Mouse (Mus musculus): ENCODE data around the gene Gm20379.

Gene Gm20379

DNA sequence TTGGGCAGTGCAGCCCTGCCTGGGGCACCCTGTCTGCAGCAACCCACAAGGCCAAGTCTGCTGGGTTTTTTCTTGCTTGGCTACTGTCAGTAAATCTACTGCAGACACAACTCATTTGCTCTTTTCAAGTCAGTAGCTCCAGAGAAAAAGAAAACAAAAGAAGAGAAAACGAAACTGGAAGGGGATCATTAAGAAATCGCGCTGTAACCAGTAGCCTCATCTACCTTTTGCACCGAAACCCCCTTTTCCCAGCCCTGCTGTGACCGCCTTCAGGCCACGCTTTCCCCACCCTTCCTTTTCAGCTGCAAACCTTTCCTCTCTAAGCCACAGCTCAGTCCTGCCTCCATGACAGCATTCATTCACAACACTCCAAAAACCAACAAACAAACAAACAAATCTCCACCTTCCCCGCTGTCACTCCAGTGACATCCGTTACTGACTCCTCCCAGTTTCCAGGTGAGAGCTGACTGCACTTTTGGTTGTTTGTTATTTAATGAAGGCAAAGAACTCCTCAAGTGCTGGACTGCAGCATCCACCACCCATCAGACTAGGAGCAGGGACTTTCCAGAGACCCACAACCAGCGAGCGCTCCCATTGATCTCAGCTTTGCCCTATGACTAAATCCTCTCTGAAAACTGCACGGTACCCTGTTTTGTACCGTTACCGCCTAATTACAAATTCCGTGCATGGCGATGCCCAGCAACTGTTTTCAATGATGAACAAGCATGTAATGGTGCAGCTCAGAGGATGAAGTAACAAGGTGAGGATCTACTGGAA is 26.5 kb downstream of the Gm20379 start:
- DNase-seq (ENCODE audit: extremely low spot score, low read depth, low spot score) = no peak

DNA sequence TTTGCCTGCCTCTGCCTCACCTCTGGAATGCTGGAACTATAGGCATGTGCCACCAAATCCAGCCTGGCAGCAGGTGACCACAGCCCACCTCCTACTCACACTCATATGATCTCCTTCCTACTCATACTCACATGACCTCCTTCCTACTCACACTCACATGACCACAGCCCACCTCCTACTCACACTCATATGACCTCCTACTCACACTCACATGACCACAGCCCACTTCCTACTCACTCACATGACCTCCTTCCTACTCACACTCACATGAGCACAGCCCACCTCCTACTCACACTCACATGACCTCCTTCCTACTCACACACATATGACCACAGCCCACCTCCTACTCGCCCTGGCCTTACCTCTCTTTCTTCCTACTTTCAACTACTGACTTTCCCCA is 31.1 kb downstream of the Gm20379 start:
- no peak for DNase-seq (ENCODE audit: extremely low spot score, low read depth, low spot score)

DNA sequence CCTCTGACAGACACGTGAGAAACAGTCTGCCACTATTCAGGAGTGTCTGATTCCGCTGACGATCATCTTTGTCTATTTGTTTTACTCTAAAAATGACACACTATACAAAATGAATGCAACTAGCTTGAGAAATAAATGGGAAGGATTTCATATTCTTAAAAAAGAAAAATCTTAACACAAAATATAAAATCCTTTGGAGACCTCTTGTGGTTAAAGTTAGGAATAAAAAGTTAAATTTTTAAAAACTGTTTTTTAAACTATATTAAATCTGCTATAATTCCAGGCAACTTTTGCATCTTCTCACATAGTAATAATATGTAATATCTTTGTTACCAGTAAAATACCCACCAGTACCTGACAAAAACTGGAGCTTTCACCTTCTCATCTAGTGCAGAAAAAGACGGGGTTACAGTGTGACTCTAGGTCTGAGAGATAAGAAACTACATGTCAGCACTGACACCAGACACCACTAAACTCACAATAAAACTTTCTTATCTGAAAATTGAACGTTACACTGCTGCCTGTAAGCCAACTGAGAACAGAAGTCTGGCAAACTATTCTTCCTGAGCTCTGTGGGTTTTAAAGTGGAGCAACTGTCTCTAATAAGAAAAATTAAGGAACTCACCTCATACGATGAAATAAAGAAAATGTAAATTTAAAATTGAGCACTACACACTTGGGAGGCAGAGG is 32.1 kb downstream of the Gm20379 start:
- no peak for DNase-seq (ENCODE audit: extremely low spot score, low read depth, low spot score)

DNA sequence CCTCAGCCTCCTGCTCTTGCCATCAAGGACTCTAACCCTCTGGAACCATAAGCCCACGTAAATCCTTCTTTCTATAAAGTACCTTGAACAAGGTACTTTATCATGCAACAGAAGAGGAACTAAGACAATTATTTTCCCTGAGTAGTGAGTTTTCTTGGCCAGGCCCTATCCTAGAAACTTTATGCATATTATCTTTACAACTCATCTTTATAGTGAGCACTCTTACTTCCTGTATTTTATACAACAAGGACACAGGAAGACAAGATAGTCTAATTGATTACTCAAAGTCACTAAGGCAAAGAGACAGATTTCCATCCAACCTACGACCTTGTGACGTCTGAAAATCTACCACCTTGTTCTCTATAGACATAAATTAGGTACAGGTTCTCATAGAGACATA is 34.0 kb downstream of the Gm20379 start:
- no peak for DNase-seq (ENCODE audit: extremely low spot score, low read depth, low spot score)

DNA sequence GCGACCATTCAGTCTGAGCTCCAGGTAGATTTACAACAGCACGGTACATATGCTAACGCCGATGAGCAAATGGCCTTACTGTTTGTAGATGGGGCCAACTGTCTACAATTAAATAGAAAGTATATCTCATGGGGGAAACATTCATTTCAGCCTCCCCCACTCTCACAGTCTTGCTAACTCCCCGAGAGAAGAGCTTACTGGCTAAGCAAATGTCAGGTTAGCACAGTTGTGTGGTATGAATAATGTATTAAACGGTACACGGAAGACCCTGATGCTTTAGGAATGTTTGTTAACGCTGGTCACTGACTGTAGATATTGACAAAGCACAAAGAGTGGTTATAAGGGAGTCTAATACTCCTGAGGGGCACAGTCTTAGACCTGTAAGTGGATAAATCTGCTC is 38.3 kb downstream of the Gm20379 start:
- DNase-seq (ENCODE audit: extremely low spot score, low read depth, low spot score) = no peak

DNA sequence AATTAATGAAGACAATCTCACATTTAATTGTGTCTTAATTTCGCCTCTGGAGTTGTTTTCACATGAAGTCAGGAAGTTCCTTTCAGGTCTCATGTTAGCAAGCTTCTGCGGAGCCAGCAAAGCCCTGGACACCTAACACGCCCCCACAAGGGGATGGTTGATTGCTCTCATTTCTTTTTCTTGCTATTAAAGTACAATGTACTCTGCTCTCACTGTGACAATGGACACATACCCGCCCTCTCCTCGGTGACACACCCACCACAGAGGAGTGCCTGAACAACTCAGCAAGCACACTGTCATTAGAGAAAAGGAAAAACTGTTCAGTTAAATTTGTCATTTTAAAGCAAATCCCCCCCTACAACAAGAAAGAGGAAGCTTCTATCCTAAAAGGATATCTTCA is 40.6 kb downstream of the Gm20379 start:
- no peak for DNase-seq (ENCODE audit: extremely low spot score, low read depth, low spot score)

DNA sequence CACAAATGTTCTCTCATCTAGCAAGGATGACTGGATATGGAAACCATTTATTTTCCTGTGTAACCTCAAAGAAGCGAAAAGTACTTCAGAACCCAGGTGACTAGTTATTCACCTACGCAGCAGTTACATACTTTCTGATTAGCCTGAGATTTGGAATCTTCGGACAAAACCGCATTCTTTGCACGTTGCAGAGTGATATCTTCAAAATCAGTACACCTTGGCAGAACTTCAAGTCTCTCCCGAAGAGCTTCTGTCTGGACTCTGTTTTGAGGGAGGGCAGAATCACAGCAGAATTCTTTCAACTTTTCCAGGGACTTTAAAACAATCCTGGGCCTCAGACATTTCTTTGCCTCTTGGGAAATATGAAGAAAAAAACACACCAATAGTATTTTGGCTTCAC is 45.3 kb downstream of the Gm20379 start:
- DNase-seq (ENCODE audit: extremely low spot score, low read depth, low spot score) = no peak

DNA sequence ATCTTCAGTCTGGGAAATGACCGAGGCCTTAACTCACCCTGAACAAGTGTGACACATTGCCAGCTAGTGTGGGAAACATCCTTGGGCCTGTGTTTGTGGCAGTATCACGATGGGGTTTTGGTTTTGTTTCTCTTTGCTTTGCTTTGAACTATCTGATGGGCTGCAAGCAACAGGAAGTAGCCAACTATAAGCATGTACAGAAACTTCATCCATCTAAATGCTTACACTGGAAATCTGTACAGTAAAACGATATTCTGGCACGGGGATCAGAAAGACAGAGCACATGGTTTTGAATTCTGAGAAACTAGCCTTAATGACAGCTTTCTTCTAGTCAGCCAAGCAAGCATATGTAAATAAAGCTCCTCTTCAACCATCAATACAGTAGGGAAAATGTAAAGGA is 48.2 kb downstream of the Gm20379 start:
- no peak for DNase-seq (ENCODE audit: extremely low spot score, low read depth, low spot score)

DNA sequence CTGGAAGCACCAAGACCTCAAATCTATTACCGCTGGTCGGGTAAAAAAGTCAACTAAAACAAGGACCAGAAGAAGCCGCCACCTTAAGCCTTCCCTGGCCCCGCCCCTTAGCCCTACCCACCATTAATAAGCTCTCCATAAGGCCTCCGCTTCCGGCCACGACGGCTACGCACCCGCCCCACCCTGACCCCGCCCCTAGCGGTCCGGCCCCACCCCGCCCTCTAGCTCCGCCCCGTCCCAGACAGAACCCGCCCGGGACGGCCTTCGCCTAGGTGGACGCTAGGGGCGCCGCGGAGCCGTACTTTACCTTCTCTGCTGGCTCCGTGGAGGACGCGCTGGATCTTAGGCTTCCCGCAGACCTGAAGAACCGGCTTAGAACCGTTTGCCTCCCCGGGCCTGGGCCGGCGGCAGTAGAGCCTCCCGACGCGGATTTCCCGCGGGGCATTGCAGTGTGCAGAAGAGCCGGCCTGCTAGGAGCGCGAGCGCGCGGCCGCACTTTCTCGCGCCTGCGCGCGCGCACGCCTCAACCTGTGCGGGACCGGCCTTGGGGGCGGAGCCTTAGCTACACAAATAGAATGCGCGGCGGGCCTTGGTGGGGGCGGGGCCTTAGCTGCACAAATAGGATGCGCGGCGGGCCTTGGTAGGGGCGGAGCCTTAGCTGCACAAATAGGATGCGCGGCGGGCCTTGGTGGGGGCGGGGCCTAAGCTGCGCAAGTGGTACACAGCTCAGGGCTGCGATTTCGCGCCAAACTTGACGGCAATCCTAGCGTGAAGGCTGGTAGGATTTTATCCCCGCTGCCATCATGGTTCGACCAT is 48.9 kb downstream of the Gm20379 start, which contains the start of the genes Dhfr and Msh3:
TSS of gene Dhfr (plus strand) at position 271 of the 816 bp plus-strand sequence.
TSS of gene Msh3 (minus strand) at position 548 of the 816 bp plus-strand sequence.
- DNase-seq (ENCODE audit: extremely low spot score, low read depth, low spot score) = peak; percentile 81

DNA sequence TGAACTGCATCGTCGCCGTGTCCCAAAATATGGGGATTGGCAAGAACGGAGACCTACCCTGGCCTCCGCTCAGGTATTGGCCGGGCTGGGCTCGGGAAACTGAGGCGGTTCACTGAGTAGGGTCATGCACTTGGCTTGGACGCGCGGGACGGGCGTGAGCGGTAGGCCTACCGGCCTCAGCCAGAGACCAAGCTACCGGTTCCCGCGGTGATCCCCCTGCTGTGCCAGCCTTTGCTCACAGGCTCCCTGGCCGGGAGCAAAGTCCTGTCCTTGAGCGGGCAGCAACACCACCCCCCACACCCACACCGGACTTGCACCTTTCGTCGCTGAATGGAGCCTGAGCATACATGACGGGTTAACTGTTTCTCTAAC is 49.5 kb downstream of the Gm20379 start:
- DNase-seq (ENCODE audit: extremely low spot score, low read depth, low spot score) = no peak

DNA sequence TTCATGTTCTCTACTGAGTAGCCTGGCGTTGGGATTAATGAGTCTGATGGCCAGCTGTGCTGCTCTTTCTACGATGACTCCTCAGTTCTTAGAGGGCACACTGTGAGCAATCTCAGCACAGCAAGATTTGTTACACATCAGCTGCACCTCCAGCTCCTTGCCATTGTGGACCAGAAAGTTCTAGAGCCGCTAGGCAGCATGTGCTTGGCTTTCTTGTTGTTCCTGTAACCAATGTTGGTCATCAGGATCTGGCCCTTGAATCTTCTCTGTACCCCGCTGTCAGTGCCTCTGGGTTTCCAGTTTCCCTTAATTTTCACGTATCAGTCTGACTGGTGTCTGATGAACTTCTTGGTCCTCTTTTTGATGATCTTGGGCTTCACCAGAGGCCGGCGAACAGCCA is 50.6 kb downstream of the Gm20379 start:
- no peak for DNase-seq (ENCODE audit: extremely low spot score, low read depth, low spot score)

Data from hindlimb bud, embryonic 11.5 days (tissue).